Mouse (Mus musculus) forebrain, embryonic 14.5 days (tissue): ENCODE data around the gene Ndufaf3. TPM values are rescaled to one million over a fixed set of nuclear protein-coding genes. Genes with fewer than 3 reads are reported as not detected.

ENCODE experiments used
- ATAC-seq: fragments of 200-750 bp; cut with Nextera tagmentation; 2 replicates; pipeline ENCODE4 v1.8.0; 2017; ENCODE audit warnings: mild to moderate bottlenecking, moderate library complexity
- DNase-seq: peaks from one replicate; pipeline ENCODE4 v3.0.0-alpha.2; 2015; ENCODE audit warnings: low spot score
- H3K27ac ChIP-seq: fragments of 300-500 bp; sonication (generic); 2 replicates; pipeline ENCODE4 v1.5.1; 2014; ENCODE audit warnings: low read depth, mild to moderate bottlenecking, control low read depth, low read length, moderate library complexity
- H3K27me3 ChIP-seq: fragments of 300-500 bp; sonication (generic); replicated peaks from 2 replicates; pipeline ENCODE4 v1.6.1; 2014; ENCODE audit warnings: low read length, control low read depth, mixed read lengths; ENCODE audit not compliant: control insufficient read depth, insufficient read depth
- H3K36me3 ChIP-seq: fragments of 300-500 bp; sonication (generic); 2 replicates; pipeline ENCODE4 v1.6.1; 2014; ENCODE audit warnings: low read length, control low read depth; ENCODE audit not compliant: control insufficient read depth, insufficient read depth
- H3K4me1 ChIP-seq: fragments of 300-500 bp; sonication (generic); 2 replicates; pipeline ENCODE4 v1.6.1; 2014; ENCODE audit warnings: antibody characterized with exemption, low read length, control low read depth; ENCODE audit not compliant: control insufficient read depth, insufficient read depth
- H3K4me2 ChIP-seq: fragments of 300-500 bp; sonication (generic); 2 replicates; pipeline ENCODE4 v1.6.1; 2014; ENCODE audit warnings: mild to moderate bottlenecking, control low read depth, low read length
- H3K4me3 ChIP-seq: fragments of 300-500 bp; sonication (generic); 2 replicates; pipeline ENCODE4 v1.5.1; 2014; ENCODE audit warnings: low read depth, low read length, control low read depth
- H3K9ac ChIP-seq: fragments of 300-500 bp; sonication (generic); 2 replicates; pipeline ENCODE4 v1.6.1; 2014; ENCODE audit warnings: mild to moderate bottlenecking, low read length, control low read depth, moderate library complexity
- H3K9me3 ChIP-seq: fragments of 300-500 bp; sonication (generic); replicated peaks from 2 replicates; pipeline ENCODE4 v1.6.1; 2016; ENCODE audit warnings: low read length, control low read depth, mixed read lengths; ENCODE audit not compliant: control insufficient read depth
- WGBS: fragments of 180-500 bp; shearing (Covaris S2); extraction: QIAGEN DNeasy Blood & Tissue Kit; methylation state at CpG from one replicate; pipeline ENCODE4 v1.1.7; 2014; 5-methylcytosine and 5-hydroxymethylcytosine counted together
- polyA plus RNA-seq: library from polyadenylated mRNA; unstranded; fragments of >200 nt; fragmentation: Nextera tagmentation; extraction: Ambion mirVana; gene quantifications from 2 replicates; pipeline ENCODE4 v1.2.1, GENCODE M21; 2014

The Ndufaf3 gene
- polyA plus RNA-seq, 1 experiment from 2014 or later: 105 TPM

DNA sequence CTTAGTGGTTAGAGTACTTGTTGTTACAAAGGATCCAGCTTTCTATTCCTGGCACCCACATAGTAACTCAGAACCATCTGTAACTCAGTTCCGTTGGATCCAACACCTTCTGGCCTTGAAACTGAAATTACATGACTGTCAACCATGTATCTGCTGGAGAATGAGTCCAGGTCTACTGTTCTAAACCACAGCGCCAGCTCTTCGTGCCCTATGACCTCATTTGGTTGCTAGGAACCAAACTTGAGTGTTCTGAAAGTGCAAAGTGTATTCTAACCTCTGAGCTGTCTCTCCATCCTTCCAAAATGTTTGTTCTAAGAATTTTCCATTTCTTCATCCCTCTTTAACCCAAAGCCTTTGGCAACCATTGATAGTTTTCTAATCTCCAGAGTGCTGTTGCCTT is 21.2 kb downstream of the Ndufaf3 start:
- Histone ChIP-seq H3K4me2 (no peak overlapping the region), H3K27ac (no peak overlapping the region), H3K4me1 (no peaks in the 10 kb centered on the region), H3K4me3 (no peak overlapping the region), H3K9ac (no peak overlapping the region), H3K36me3 (peaks cover 90% of the 10 kb centered on the region), H3K9me3 (no peaks in the 10 kb centered on the region), H3K27me3 (no peaks in the 10 kb centered on the region)
- ATAC-seq (no peak), DNase-seq (no peak)
- 95% methylated on average over 3 of the region's 3 CpGs for WGBS

DNA sequence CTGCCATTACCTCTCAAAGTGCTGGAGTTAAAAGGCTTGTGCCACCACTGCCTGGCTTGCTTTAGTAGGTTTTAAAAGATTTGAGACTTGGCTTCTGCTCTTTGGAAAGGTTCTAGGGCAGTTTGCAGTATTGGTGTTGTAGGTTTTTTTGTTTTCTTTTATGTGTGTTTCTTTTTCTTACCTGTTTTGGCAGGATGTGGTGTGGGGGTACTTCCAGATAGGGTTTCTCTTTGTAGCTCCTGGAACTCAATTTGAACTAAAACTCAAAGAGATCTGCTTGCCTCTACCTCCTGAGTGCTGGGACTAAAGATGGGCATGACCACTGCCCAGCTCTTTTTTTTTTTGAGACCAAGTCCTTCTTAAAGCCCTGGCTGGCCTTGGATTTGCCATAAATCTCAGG is 26.4 kb downstream of the Ndufaf3 start:
- Histone ChIP-seq H3K9ac (no peak overlapping the region), H3K36me3 (peaks cover 90% of the 10 kb centered on the region), H3K4me1 (no peaks in the 10 kb centered on the region), H3K27me3 (no peaks in the 10 kb centered on the region), H3K9me3 (no peaks in the 10 kb centered on the region), H3K4me2 (no peak overlapping the region), H3K4me3 (no peak overlapping the region), H3K27ac (no peak overlapping the region)
- no peak for ATAC-seq
- DNase-seq: no peak

DNA sequence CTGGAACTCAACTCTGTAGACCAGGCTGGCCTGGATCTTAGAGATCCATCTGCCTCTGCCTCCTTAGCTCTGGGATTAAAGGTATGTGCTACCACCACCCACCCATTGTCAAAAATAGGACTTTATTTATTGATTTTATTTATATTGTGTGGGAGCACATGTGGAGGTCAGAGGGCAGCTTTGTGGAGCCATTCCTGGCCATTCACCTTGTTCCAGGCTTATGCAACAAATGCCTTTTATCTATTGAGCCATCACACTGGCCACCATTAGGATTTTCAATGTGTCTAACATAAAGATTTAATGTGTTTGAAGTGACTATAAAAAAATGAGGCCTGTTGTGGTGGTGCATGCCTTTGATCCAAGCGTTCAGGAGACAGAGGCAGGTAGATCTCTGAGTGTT is 35.7 kb downstream of the Ndufaf3 start:
- Histone ChIP-seq H3K27ac (no peak overlapping the region), H3K4me1 (no peaks in the 10 kb centered on the region), H3K27me3 (no peaks in the 10 kb centered on the region), H3K4me2 (no peak overlapping the region), H3K9me3 (no peaks in the 10 kb centered on the region), H3K4me3 (no peak overlapping the region), H3K36me3 (peaks cover 79% of the 10 kb centered on the region), H3K9ac (no peak overlapping the region)
- DNase-seq (no peak), ATAC-seq (no peak)
- WGBS: 91% methylated on average over 1 of the region's 1 CpGs

DNA sequence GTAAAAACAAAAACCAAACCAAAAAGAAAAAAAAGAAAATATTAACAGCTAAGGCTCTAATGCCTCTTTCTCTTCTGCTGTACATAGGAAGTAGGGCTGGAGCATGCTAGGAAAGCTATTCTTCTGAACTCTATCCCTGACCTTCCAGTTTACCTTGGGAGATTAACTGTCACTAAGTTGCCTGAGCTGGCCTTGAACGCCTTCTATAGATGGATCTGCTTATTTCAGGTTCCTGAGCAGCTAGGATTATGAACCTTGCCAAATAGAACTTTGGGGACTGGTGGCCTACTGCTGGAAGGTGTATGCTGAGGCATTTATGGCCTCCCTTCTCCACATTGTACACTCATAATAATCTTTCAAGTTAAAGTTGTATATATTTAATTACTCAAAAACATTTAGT is 36.3 kb downstream of the Ndufaf3 start:
- H3K9me3 ChIP-seq: no peaks in the 10 kb centered on the region
- no peak for DNase-seq
- H3K27me3 ChIP-seq: no peaks in the 10 kb centered on the region
- no peaks in the 10 kb centered on the region for H3K4me1 ChIP-seq
- H3K9ac ChIP-seq: no peak overlapping the region
- H3K4me2 ChIP-seq: no peak overlapping the region
- peaks cover 74% of the 10 kb centered on the region for H3K36me3 ChIP-seq
- no peak overlapping the region for H3K4me3 ChIP-seq
- no peak overlapping the region for H3K27ac ChIP-seq
- WGBS: 93% methylated on average over 1 of the region's 1 CpGs
- ATAC-seq: no peak

- H3K27me3 ChIP-seq: no peaks in the 10 kb centered on the region
- no peak overlapping the region for H3K27ac ChIP-seq
- ATAC-seq: no peak
- H3K4me1 ChIP-seq: peaks cover 6% of the 10 kb centered on the region; the same call in 1 of the 2 replicates
- H3K36me3 ChIP-seq: peaks cover 28% of the 10 kb centered on the region
- H3K4me3 ChIP-seq: no peak overlapping the region
- no peaks in the 10 kb centered on the region for H3K9me3 ChIP-seq
- WGBS: 89% methylated on average over 3 of the region's 3 CpGs
- H3K9ac ChIP-seq: no peak overlapping the region
- DNase-seq: no peak
- H3K4me2 ChIP-seq: no peak overlapping the region
These were observed 41.8 kb downstream of the Ndufaf3 start for GRCm38 (mm10) chr9:108525400-108525799.

GRCm38 (mm10) chr9:108523341-108523740 is 43.9 kb downstream of the Ndufaf3 start:
- H3K9ac ChIP-seq: no peak overlapping the region
- H3K4me3 ChIP-seq: no peak overlapping the region
- ATAC-seq: no peak
- no peak for DNase-seq
- no peak overlapping the region for H3K4me2 ChIP-seq
- WGBS: 95% methylated on average over 4 of the region's 4 CpGs
- no peak overlapping the region for H3K27ac ChIP-seq
- no peaks in the 10 kb centered on the region for H3K9me3 ChIP-seq
- H3K4me1 ChIP-seq: peaks cover 16% of the 10 kb centered on the region
- peaks cover 11% of the 10 kb centered on the region; the same call in 1 of the 2 replicates for H3K36me3 ChIP-seq
- H3K27me3 ChIP-seq: no peaks in the 10 kb centered on the region

DNA sequence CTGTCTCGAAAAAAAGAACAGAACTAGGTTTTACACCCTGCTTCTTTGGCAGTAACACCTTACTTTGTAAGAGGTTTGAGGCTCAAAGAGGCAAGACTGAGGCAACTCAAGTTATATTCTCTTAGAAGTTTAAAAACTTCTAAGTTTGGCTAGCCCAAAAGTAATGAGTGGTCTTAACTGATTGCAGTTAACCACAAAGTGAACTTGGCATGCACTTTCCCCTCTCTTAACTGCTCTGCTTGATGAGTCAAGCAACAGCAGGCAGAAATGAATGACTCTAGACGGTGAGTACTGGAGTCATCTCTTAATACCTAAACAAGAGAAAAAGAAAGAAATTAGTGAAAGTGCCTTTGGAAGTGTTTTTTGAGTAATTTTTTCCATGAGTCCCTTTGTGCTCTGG is 45.6 kb downstream of the Ndufaf3 start:
- no peaks in the 10 kb centered on the region for H3K27me3 ChIP-seq
- no peaks in the 10 kb centered on the region for H3K9me3 ChIP-seq
- ATAC-seq: no peak
- peak; percentile 3 for DNase-seq
- H3K4me1 ChIP-seq: peaks cover 16% of the 10 kb centered on the region
- no peak overlapping the region for H3K9ac ChIP-seq
- H3K36me3 ChIP-seq: peaks cover 11% of the 10 kb centered on the region; the same call in 1 of the 2 replicates
- 53% methylated on average over 2 of the region's 2 CpGs for WGBS
- H3K4me3 ChIP-seq: no peak overlapping the region
- no peak overlapping the region for H3K4me2 ChIP-seq
- no peak overlapping the region for H3K27ac ChIP-seq

DNA sequence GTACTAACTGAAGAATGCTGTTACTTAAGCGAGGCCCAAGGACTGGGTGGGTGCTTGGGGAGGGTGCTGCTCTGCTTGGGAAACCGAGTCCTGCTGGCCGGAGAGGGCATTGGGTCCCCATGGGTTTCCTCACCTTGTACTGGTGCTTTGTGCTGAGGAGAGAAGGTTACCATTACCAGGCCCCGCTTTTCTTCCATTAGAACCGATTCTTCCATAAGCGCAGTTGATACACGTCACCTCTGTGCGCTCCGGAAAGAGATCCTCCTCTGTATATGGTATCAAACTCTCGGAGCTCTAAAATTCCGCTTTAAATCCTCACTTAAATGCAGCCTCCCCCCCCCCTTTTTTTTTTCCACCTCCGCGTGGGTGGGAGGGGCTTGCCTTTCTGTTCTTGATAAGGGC is 49.3 kb downstream of the Ndufaf3 start:
- Histone ChIP-seq H3K9ac (peak overlapping the region; percentile 94), H3K4me3 (peak overlapping the region; percentile 91), H3K36me3 (peaks cover 33% of the 10 kb centered on the region), H3K27me3 (no peaks in the 10 kb centered on the region), H3K4me1 (peaks cover 20% of the 10 kb centered on the region), H3K27ac (peak overlapping the region; percentile 100), H3K9me3 (no peaks in the 10 kb centered on the region), H3K4me2 (peak overlapping the region; percentile 67)
- under 1% methylated on average over 13 of the region's 13 CpGs for WGBS
- DNase-seq (peak; percentile 77), ATAC-seq (no peak)

DNA sequence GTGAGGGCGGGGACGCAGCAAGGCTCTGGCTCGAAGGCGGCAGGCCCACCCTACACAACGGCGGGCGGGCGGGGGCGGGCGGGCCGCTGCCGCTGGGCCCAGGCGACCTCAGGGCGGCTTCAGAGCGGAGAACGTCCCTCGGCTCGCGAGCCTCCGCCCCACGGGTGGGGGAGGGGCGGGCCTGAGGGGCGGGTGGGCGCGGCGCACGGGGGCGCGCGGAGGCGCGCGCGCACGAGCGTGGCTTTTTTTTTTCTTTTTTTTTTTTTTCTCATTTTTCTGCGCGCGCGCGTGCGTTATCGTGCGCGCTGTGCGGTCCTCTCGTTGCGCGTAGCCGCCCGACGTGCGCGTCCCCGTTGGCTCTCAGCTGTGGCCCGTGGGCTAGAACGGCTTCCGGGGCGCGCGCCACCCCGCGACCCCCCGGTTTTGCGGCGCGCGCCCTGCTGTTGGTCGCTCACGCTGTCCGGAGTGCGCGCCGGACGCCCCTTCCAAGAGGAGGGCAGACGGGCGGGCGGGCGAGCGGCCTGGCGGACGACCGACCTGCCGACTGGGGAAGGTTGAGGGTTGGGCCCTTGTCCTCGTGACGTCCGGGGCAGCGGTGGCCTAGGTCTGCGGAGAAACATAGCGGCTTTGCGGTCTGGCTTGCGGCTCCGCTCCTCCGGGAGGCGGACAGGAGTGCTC is 49.8 kb downstream of the Ndufaf3 start:
- Histone ChIP-seq H3K9ac (peak overlapping the region; percentile 94), H3K4me3 (peak overlapping the region; percentile 91), H3K9me3 (no peaks in the 10 kb centered on the region), H3K27ac (peak overlapping the region; percentile 100), H3K36me3 (peaks cover 39% of the 10 kb centered on the region), H3K27me3 (no peaks in the 10 kb centered on the region), H3K4me2 (peak overlapping the region; percentile 67), H3K4me1 (peaks cover 20% of the 10 kb centered on the region)
- DNase-seq: peak; percentile 92
- WGBS: under 1% methylated on average over 57 of the region's 95 CpGs
- ATAC-seq: peak; percentile 78
